Mouse (Mus musculus) MEL (cell line): Measurements from ENCODE around the gene Gga1. TPM values are rescaled to one million over a fixed set of nuclear protein-coding genes. Genes with fewer than 3 reads are reported as not detected.

Experiments
- DNase-seq: peaks from one replicate; pipeline ENCODE4 v3.0.0; 2011; ENCODE audit warnings: low read depth, low spot score
- H3K27ac ChIP-seq: 2 replicates; pipeline ENCODE4 v1.5.1; 2012; ENCODE audit warnings: low read depth, mild to moderate bottlenecking, control low read depth, low read length, moderate library complexity; ENCODE audit not compliant: control insufficient read depth
- H3K27me3 ChIP-seq, 2 experiments: fragments of 150-350 bp in 1 of 2; sonication (generic) in 1 of 2; 2 replicates each; pipeline ENCODE4 v1.6.1; 2012; ENCODE audit warnings: low read length in 2 of 2, mild to moderate bottlenecking in 2 of 2, improper control_type of control experiment in 1 of 2, moderate library complexity in 1 of 2; ENCODE audit not compliant: insufficient read depth in 2 of 2, control insufficient read depth in 1 of 2
- H3K36me3 ChIP-seq, 2 experiments: 2 replicates each; pipeline ENCODE4 v1.6.1; 2012 to 2014; ENCODE audit warnings: low read length in 2 of 2, improper control_type of control experiment in 1 of 2, inconsistent platforms in 1 of 2, mild to moderate bottlenecking in 1 of 2; ENCODE audit not compliant: insufficient read depth in 2 of 2, control insufficient read depth in 1 of 2
- H3K4me1 ChIP-seq, 2 experiments: fragments of 150-350 bp in 1 of 2; sonication (generic) in 1 of 2; 2 replicates each; pipeline ENCODE4 v1.6.1; 2012; ENCODE audit warnings: low read length in 2 of 2, improper control_type of control experiment in 1 of 2, mild to moderate bottlenecking in 1 of 2; ENCODE audit not compliant: insufficient read depth in 2 of 2, control insufficient read depth in 1 of 2
- H3K4me3 ChIP-seq, 2 experiments: fragments of 150-350 bp in 1 of 2; sonication (generic) in 1 of 2; 2 replicates each; pipeline ENCODE4 v1.5.1; 2012; ENCODE audit warnings: low read depth in 2 of 2, low read length in 2 of 2, mild to moderate bottlenecking in 2 of 2, moderate library complexity in 2 of 2, control low read depth in 1 of 2, improper control_type of control experiment in 1 of 2; ENCODE audit not compliant: control insufficient read depth in 1 of 2, insufficient read depth in 1 of 2
- H3K79me2 ChIP-seq: 2 replicates; pipeline ENCODE4 v1.6.1; 2012; ENCODE audit warnings: mild to moderate bottlenecking, low read length, moderate library complexity; ENCODE audit not compliant: control insufficient read depth, poor library complexity, insufficient read depth
- H3K9ac ChIP-seq: 2 replicates; pipeline ENCODE4 v1.6.1; 2012; ENCODE audit warnings: low read depth, mild to moderate bottlenecking, control low read depth, low read length, moderate library complexity; ENCODE audit not compliant: control insufficient read depth, poor library complexity, severe bottlenecking
- H3K9me3 ChIP-seq: fragments of 150-350 bp; sonication (generic); replicated peaks from 2 replicates; pipeline ENCODE4 v1.6.1; 2012; ENCODE audit warnings: mild to moderate bottlenecking, low read length, improper control_type of control experiment, moderate library complexity; ENCODE audit not compliant: insufficient read depth
- CHD1 ChIP-seq: IDR thresholded peaks from 2 replicates; pipeline ENCODE4 v1.6.1; 2012; ENCODE audit warnings: low read depth, mild to moderate bottlenecking, inconsistent platforms, low read length, improper control_type of control experiment
- CTCF ChIP-seq, 3 experiments: IDR thresholded peaks in 2 of 3; conservative IDR thresholded peaks in 1 of 3; 2 replicates each; pipeline ENCODE4 v1.5.1; 2011 to 2012; ENCODE audit warnings: low read length in 3 of 3, low read depth in 2 of 3, mild to moderate bottlenecking in 2 of 3, improper control_type of control experiment in 1 of 3, inconsistent platforms in 1 of 3, mixed read lengths in 1 of 3, moderate library complexity in 1 of 3; ENCODE audit not compliant: control insufficient read depth in 1 of 3, insufficient read depth in 1 of 3, poor library complexity in 1 of 3, severe bottlenecking in 1 of 3
- ELF1 ChIP-seq: IDR thresholded peaks from 2 replicates; pipeline ENCODE4 v1.6.1; 2014; ENCODE audit warnings: low read depth, mild to moderate bottlenecking, inconsistent platforms, low read length, improper control_type of control experiment, moderate library complexity
- EP300 ChIP-seq, 2 experiments: IDR thresholded peaks; 2 replicates each; pipeline ENCODE4 v1.6.1; 2011; ENCODE audit warnings: improper control_type of control experiment in 2 of 2, low read length in 2 of 2, low read depth in 1 of 2, mild to moderate bottlenecking in 1 of 2
- JUND ChIP-seq: IDR thresholded peaks from 2 replicates; pipeline ENCODE4 v1.6.1; 2011; ENCODE audit warnings: low read depth, mild to moderate bottlenecking, improper control_type of control experiment, low read length
- KAT2A ChIP-seq: conservative IDR thresholded peaks from 2 replicates; pipeline ENCODE4 v1.6.1; 2012; ENCODE audit warnings: low read depth, low read length, improper control_type of control experiment, inconsistent platforms
- MAZ ChIP-seq: IDR thresholded peaks from 2 replicates; pipeline ENCODE4 v1.6.1; 2012; ENCODE audit warnings: low read depth, mild to moderate bottlenecking, inconsistent platforms, low read length, improper control_type of control experiment
- MYB ChIP-seq: IDR thresholded peaks from 2 replicates; pipeline ENCODE4 v1.6.1; 2011; ENCODE audit warnings: mild to moderate bottlenecking, low read depth, low read length, improper control_type of control experiment
- MYC ChIP-seq: IDR thresholded peaks from 2 replicates; pipeline ENCODE4 v1.6.1; 2011; ENCODE audit warnings: low read depth, mild to moderate bottlenecking, low read length, improper control_type of control experiment, moderate library complexity
- NELFE ChIP-seq: IDR thresholded peaks from 2 replicates; pipeline ENCODE4 v1.6.1; 2011; ENCODE audit warnings: low read depth, low read length, improper control_type of control experiment
- NRF1 ChIP-seq: IDR thresholded peaks from 2 replicates; pipeline ENCODE4 v1.6.1; 2014; ENCODE audit warnings: low read depth, mild to moderate bottlenecking, inconsistent platforms, low read length, improper control_type of control experiment, moderate library complexity; ENCODE audit not compliant: poor library complexity, insufficient read depth, severe bottlenecking
- SIN3A ChIP-seq: IDR thresholded peaks from 2 replicates; pipeline ENCODE4 v1.6.1; 2012; ENCODE audit warnings: low read length, improper control_type of control experiment, inconsistent platforms
- TCF12 ChIP-seq: IDR thresholded peaks from 2 replicates; pipeline ENCODE4 v1.6.1; 2014; ENCODE audit warnings: low read depth, mild to moderate bottlenecking, inconsistent platforms, low read length, improper control_type of control experiment, moderate library complexity
- UBTF ChIP-seq: IDR thresholded peaks from 2 replicates; pipeline ENCODE4 v1.6.1; 2012; ENCODE audit warnings: low read depth, mild to moderate bottlenecking, inconsistent platforms, low read length, improper control_type of control experiment, moderate library complexity, borderline replicate concordance; ENCODE audit not compliant: insufficient read depth
- USF2 ChIP-seq, 2 experiments: IDR thresholded peaks; 2 replicates each; pipeline ENCODE4 v1.6.1; 2011 to 2012; ENCODE audit warnings: improper control_type of control experiment in 2 of 2, low read length in 2 of 2, borderline replicate concordance in 1 of 2, inconsistent platforms in 1 of 2, low read depth in 1 of 2, mild to moderate bottlenecking in 1 of 2; ENCODE audit not compliant: insufficient read depth in 1 of 2
- polyA plus RNA-seq, 2 experiments: library from polyadenylated mRNA; stranded (reverse) in 1 of 2; unstranded in 1 of 2; fragments of >175 nt in 1 of 2; fragments of >200 nt in 1 of 2; gene quantifications; 2 replicates each; pipeline versions ENCODE4 v1.2.1 to v1.2.4; 2012; ENCODE audit warnings: low replicate concordance in 2 of 2, low read depth in 1 of 2; ENCODE audit not compliant: insufficient read length in 2 of 2, insufficient read depth in 1 of 2, missing spikeins in 1 of 2
- total RNA-seq: library from RNA; depleted of rRNA; stranded (reverse); fragments of 300-350 nt; gene quantifications from 2 replicates; pipeline ENCODE4 v1.2.3, GENCODE M21; 2012

The Gga1 gene
- total and polyA plus RNA-seq, 3 experiments, result 18.2 to 48.1 TPM; not detected in 1

DNA sequence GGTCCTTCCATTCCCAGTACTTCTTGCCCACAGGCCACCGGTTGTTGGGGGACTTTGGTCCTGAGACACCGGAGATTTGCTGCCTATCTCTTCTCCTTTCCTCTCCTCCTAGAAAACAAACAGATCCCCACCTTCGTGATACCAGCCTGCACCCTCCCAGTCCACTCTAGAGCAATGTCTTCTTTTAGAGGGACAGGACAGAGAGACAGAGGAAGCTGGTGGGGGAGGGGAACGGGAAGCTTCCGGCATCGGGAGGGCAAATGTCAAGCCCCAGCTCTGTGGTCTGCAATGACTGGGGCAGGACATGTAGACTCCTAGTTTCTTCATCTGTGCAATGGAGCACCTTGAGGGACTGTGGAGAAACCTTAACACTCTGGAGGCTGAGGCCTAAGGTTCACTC, 17.3 kb upstream of the Gga1 start:
- H3K27me3 ChIP-seq, result 0 out of 4 replicates have a peak, but pooled peaks cover 0 to 2% of the 10 kb centered on the region in 2 experiments
- no peak overlapping the region for H3K9ac ChIP-seq
- peaks cover 0 to 5% of the 10 kb centered on the region in 2 experiments; a peak in 1 of 4 replicates for H3K36me3 ChIP-seq
- DNase-seq, result no peak
- no peaks in the 10 kb centered on the region for H3K79me2 ChIP-seq
- no peak overlapping the region for H3K27ac ChIP-seq
- peaks cover 7 to 15% of the 10 kb centered on the region in 2 experiments for H3K4me1 ChIP-seq
- H3K4me3 ChIP-seq, result no peak overlapping the region
- H3K9me3 ChIP-seq, result no peaks in the 10 kb centered on the region
- TF ChIP-seq KAT2A (no peak), USF2 (IDR thresholded peaks at IDR 0.05; ENCODE audit: borderline replicate concordance in 1 of 2, insufficient read depth in 1 of 2, low read depth in 1 of 2, low read length in 2 of 2) (no peak)

DNA sequence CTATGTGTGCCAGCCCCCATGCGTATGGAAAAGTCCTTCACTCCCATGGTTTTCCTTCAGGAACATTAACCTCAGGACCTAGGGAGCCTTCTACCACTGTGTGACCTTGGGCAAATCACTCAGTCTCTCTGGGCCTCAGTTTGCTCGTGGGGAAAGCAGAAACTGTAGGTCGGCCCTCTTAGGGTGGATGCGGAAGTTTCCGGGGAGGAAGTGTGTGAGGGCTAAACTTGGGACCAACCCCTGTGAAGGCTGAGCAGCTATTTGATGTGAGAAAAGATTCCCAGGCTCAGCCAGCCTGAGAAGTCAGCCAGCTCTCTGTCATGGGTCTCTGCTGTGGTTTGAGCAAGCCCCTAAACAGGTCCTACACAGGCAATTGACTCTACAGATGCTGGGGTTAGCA, 14.7 kb upstream of the Gga1 start:
- no peaks in the 10 kb centered on the region for H3K27me3 ChIP-seq
- no peak overlapping the region for H3K9ac ChIP-seq
- H3K36me3 ChIP-seq, result peaks cover 0 to 5% of the 10 kb centered on the region in 2 experiments; a peak in 1 of 4 replicates
- no peaks in the 10 kb centered on the region for H3K9me3 ChIP-seq
- TF ChIP-seq UBTF (no peak), NELFE (no peak), NRF1 (no peak), CHD1 (no peak), CTCF (IDR thresholded peaks at IDR 0.05 in 2 of 3, conservative IDR thresholded peaks at IDR 0.05 in 1 of 3; ENCODE audit: control insufficient read depth in 1 of 3, insufficient read depth in 1 of 3, low read depth in 2 of 3, low read length in 3 of 3, poor library complexity in 1 of 3, severe bottlenecking in 1 of 3) (no peak), TCF12 (no peak), JUND (no peak), USF2 (IDR thresholded peaks at IDR 0.05; ENCODE audit: borderline replicate concordance in 1 of 2, insufficient read depth in 1 of 2, low read depth in 1 of 2, low read length in 2 of 2) (no peak), SIN3A (no peak), EP300 (IDR thresholded peaks at IDR 0.05; ENCODE audit: low read depth in 1 of 2, low read length in 2 of 2) (no peak), ELF1 (no peak), MYB (no peak), MAZ (no peak), MYC (no peak)
- TF ChIP-seq, all 39 proteins: peak for 0
- DNase-seq, result no peak
- no peak overlapping the region for H3K27ac ChIP-seq
- H3K4me1 ChIP-seq, result peaks cover 7 to 15% of the 10 kb centered on the region in 2 experiments
- H3K79me2 ChIP-seq, result no peaks in the 10 kb centered on the region
- H3K4me3 ChIP-seq, result no peak overlapping the region
